Mouse (Mus musculus) CD8-positive naive resting alpha-beta T cell, adult 2 months (primary cell): ENCODE data around the gene T2.
A peak's percentile ranks its signal among the peaks of the same experiment; 100 is the strongest.
"Not testable (repeated sequence)": the region's sequence is repeated elsewhere in the genome, so short reads cannot be mapped to it uniquely, and the experiment has no call there.

Experiments used
- DNase-seq, 2 experiments: peaks; one replicate each; pipeline ENCODE4 v3.0.0; 2022; ENCODE audit warnings: low read depth in 2 of 2, low spot score in 2 of 2

The T2 gene

DNA sequence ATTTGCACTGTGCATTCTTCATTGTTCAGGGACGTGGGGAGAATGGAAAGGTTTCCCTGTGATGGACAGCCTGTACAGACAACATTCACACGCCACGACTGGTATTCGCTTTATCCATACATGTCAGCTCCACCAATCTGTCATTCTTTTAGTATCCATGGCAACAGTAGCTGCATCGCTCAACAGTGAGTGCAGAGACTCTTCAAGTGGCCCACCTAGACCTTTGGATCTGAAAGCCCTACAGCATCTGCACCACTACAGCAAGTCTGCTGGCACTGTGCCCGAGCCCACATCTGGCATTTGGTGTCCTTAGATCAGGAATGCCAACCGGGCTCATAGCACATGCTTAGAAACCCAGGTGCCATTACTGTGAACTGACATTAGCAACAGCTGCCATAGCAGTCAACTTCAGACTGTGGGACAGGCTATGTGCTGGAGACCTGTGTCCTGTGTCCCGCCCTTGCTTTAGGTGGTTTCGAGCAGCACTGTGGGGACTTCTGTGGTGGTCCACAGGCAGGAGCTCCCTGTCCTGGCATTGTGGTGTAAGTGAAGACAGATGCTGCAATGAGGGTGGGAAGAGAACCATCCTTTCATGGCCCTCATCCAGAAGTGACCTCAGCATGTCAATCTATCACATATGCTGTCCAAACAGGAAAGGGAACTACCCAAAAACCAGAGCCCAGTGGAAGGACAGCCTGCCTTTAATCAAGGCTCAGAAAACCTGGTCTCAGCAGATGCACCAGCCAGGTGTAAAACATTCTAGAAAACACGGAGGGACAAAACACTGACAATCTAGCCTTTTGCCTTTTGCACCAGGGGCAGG lies 5.7 kb downstream of the T2 start:
- no peak for DNase-seq

GRCm38 (mm10) chr17:8367514-8368480 lies 12.0 kb downstream of the T2 start:
- DNase-seq, result no peak

GRCm38 (mm10) chr17:8368570-8368969 lies 12.8 kb downstream of the T2 start:
- no peak for DNase-seq

- no peak for DNase-seq
Measured at GRCm38 (mm10) chr17:8369171-8369570, 13.4 kb downstream of the T2 start.

GRCm38 (mm10) chr17:8370634-8371229 lies 14.9 kb downstream of the T2 start:
- DNase-seq, result no peak

DNA sequence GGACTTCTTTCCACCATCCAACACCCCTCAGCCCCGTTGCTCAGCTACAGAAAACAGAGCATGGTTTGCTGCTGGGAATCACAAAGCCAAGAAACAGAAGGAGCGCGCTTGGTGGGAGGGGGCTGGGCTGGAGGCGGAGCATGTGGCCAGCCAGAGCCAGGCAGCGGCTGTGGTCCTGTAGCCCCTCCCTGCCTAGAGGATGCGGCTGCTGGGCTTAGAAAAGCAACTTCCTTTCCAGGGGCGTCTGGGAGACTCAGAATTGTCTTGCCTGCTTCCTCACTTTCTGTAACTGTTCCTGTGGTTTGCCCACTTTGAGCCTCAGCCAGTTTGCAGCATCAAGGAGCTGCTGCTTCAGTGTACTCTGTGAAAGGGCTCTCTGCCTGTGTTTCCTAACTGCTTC lies 16.0 kb downstream of the T2 start:
- DNase-seq, result peak; percentile 46 to 55

GRCm38 (mm10) chr17:8372286-8373046 lies 16.7 kb downstream of the T2 start:
- DNase-seq, result peak; percentile 66 to 77

GRCm38 (mm10) chr17:8377298-8377697 lies 21.5 kb downstream of the T2 start:
- DNase-seq, result no peak

- no peak for DNase-seq
Measured at GRCm38 (mm10) chr17:8385441-8385840, 29.6 kb downstream of the T2 start.

GRCm38 (mm10) chr17:8388463-8388862 lies 32.7 kb downstream of the T2 start:
- DNase-seq, result peak; percentile 19 to 41

GRCm38 (mm10) chr17:8388990-8389789 lies 33.4 kb downstream of the T2 start:
- peak; percentile 11 to 55 for DNase-seq

DNA sequence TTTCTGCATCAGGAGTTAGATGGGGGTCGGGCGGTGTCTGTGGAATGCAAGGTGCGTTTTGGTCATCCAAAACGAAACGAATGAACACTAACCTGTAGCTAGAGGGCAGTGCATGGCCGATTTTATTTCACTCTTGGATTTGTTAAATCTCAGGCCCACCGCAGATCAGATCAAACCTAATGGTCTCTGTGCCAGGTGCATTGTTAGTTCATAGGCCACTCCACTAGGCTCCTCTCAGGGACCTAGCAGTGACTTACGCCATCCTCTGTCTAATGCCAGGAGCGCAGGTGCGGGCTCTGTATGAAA lies 34.0 kb downstream of the T2 start:
- DNase-seq, result no peak

- no peak for DNase-seq
Measured at GRCm38 (mm10) chr17:8390487-8390886, 34.7 kb downstream of the T2 start.

DNA sequence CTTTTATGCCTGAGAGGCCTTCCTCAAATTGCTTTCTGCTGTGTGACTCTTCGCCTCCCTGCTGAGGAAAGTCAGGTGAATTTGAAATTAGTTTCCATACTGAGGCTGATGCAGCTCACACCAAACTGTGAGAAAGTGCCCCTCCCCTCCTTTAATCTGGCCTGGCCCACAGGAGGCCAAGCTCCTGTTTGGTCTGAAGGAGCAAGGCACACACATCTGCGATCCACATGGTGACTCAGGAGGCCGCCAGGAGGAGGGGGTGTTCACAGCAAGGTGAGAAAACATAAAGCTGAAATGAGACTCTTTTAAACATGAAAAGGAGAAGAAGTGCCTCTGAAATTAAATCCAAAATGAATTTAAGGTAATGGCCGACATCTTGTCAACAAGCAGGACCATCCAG lies 40.6 kb downstream of the T2 start:
- no peak for DNase-seq

- no peak for DNase-seq
Measured at GRCm38 (mm10) chr17:8397946-8398345, 42.2 kb downstream of the T2 start.

- DNase-seq, result not testable (repeated sequence)
Measured at GRCm38 (mm10) chr17:8403932-8404331, 48.1 kb downstream of the T2 start.

DNA sequence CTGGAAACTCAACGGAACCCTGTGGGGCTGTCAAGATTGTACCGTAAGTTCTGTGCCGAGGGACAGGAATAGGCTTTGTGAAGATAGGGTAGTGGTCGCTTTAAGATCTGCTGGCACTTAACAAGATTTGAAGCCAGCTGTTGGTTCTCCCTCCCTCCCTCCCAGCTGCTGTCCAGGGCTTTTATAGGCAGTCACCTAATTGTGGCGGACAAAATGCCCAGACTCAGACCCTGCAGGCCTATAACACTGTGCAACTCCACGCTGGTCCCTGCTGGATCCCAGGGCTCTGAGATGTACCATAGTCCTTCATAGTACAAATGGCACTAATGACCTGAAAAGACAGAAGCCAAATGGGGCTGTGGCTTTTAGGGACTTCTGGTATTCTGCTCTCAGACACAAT lies 50.5 kb downstream of the T2 start:
- no peak for DNase-seq

DNA sequence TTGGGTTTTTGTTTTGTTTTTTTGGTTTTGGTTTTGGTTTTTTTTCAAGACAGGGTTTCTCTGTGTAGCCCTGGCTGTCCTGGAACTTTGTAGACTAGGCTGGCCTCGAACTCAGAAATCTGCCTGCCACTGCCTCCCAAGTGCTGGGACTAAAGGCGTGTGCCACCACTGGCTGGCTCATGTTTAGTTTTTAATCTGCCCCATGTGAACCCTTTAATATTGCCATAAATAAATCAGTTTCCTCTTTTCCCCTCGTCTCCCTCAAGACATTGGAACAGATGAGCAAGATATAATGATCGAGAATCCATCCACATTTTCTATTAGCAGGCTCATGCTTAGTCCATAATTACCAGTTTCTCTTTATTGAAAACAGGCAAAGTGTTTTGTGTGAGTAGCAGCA lies 52.2 kb downstream of the T2 start:
- DNase-seq, result not testable (repeated sequence)

- no peak for DNase-seq
Measured at GRCm38 (mm10) chr17:8408589-8409295, 53.0 kb downstream of the T2 start.

DNA sequence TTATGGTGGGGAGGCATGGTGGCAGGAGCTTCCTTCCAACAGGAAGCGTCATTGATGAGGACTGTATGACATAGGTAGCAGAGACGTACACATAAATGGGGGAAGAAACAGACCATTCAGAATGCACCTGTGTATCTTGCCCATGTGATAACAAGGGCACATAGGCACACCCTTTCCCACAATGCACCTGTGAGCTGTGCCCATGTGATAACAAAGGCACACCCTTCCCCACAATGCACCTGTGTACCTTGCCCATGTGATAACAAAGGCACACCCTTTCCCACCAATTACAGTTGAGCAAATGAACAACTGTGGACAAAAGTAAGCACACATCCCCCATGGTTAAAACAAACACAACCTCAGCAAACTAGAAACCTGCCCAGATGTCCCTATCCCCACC lies 54.5 kb downstream of the T2 start:
- no peak for DNase-seq
